Mouse (Mus musculus) CH12.LX (cell line): ENCODE results near the gene Pex7. TPM values are rescaled to one million over a fixed set of nuclear protein-coding genes. Genes with fewer than 3 reads are reported as not detected.

Experiments
- DNase-seq: peaks from one replicate; pipeline ENCODE4 v3.0.0-alpha.2; 2013; ENCODE audit errors: extremely low read depth
- H3K27ac ChIP-seq: 2 replicates; pipeline ENCODE4 v1.5.1; 2012; ENCODE audit warnings: low read depth, mild to moderate bottlenecking, control low read depth, moderate library complexity; ENCODE audit not compliant: insufficient read depth
- H3K27me3 ChIP-seq: replicated peaks from 2 replicates; pipeline ENCODE3; 2012; ENCODE audit warnings: inconsistent platforms
- H3K36me3 ChIP-seq, 2 experiments: replicated peaks in 1 of 2; 2 replicates each; pipeline versions ENCODE3 to v1.6.1; 2012; ENCODE audit warnings: inconsistent platforms in 1 of 2, low read length in 1 of 2, mild to moderate bottlenecking in 1 of 2, mixed read lengths in 1 of 2, moderate library complexity in 1 of 2; ENCODE audit not compliant: control insufficient read depth in 1 of 2, insufficient read depth in 1 of 2
- H3K4me1 ChIP-seq, 2 experiments: 2 replicates each; pipeline ENCODE4 v1.6.1; 2012; ENCODE audit warnings: inconsistent platforms in 1 of 2, moderate library complexity in 1 of 2; ENCODE audit not compliant: insufficient read depth in 2 of 2, control insufficient read depth in 1 of 2
- H3K4me2 ChIP-seq: 2 replicates; pipeline ENCODE4 v1.6.1; 2012; ENCODE audit warnings: low read depth, mild to moderate bottlenecking, control low read depth; ENCODE audit not compliant: poor library complexity, insufficient read depth, severe bottlenecking
- H3K4me3 ChIP-seq, 3 experiments: fragments of 150-350 bp in 1 of 3; sonication (generic) in 1 of 3; replicated peaks in 1 of 3; 2 replicates each; pipeline versions ENCODE3 to v1.5.1; 2011 to 2012; ENCODE audit warnings: low read depth in 2 of 3, low read length in 2 of 3, mild to moderate bottlenecking in 2 of 3, moderate library complexity in 2 of 3, control low read depth in 1 of 3, improper control_type of control experiment in 1 of 3, inconsistent platforms in 1 of 3, mixed read lengths in 1 of 3; ENCODE audit not compliant: poor library complexity in 1 of 3
- H3K79me2 ChIP-seq: replicated peaks from 2 replicates; pipeline ENCODE4 v1.6.1; 2012; ENCODE audit warnings: mild to moderate bottlenecking, moderate library complexity; ENCODE audit not compliant: control insufficient read depth, poor library complexity, insufficient read depth, severe bottlenecking; ENCODE audit errors: extremely low read depth
- H3K9ac ChIP-seq: 2 replicates; pipeline ENCODE4 v1.6.1; 2012; ENCODE audit warnings: low read depth, mild to moderate bottlenecking, control low read depth, moderate library complexity; ENCODE audit not compliant: insufficient read depth
- H3K9me3 ChIP-seq: replicated peaks from 2 replicates; pipeline ENCODE3; 2012; ENCODE audit warnings: low read length, inconsistent platforms, mixed read lengths
- BHLHE40 ChIP-seq: IDR thresholded peaks from 2 replicates; pipeline ENCODE4 v1.6.1; 2011; ENCODE audit warnings: mild to moderate bottlenecking, low read depth, low read length, improper control_type of control experiment
- CHD2 ChIP-seq: IDR thresholded peaks from 2 replicates; pipeline ENCODE4 v1.6.1; 2011; ENCODE audit warnings: low read length, improper control_type of control experiment
- ELF1 ChIP-seq: IDR thresholded peaks from 2 replicates; pipeline ENCODE4 v1.6.1; 2014; ENCODE audit warnings: low read depth, mild to moderate bottlenecking, inconsistent platforms, low read length, improper control_type of control experiment
- ETS1 ChIP-seq: conservative IDR thresholded peaks from 2 replicates; pipeline ENCODE4 v1.6.1; 2012; ENCODE audit warnings: low read depth, mild to moderate bottlenecking, inconsistent platforms, low read length, improper control_type of control experiment, moderate library complexity
- HCFC1 ChIP-seq: IDR thresholded peaks from 2 replicates; pipeline ENCODE4 v1.6.1; 2012; ENCODE audit warnings: low read depth, mild to moderate bottlenecking, inconsistent platforms, low read length, improper control_type of control experiment
- JUND ChIP-seq: conservative IDR thresholded peaks from 2 replicates; pipeline ENCODE4 v1.6.1; 2011; ENCODE audit warnings: low read depth, low read length, improper control_type of control experiment
- KAT2A ChIP-seq: IDR thresholded peaks from 2 replicates; pipeline ENCODE4 v1.6.1; 2012; ENCODE audit warnings: low read length, improper control_type of control experiment, inconsistent platforms; ENCODE audit not compliant: insufficient replicate concordance
- MAFK ChIP-seq: IDR thresholded peaks from 2 replicates; pipeline ENCODE4 v1.6.1; 2011; ENCODE audit warnings: low read length, improper control_type of control experiment; ENCODE audit not compliant: insufficient replicate concordance
- MAX ChIP-seq: IDR thresholded peaks from 2 replicates; pipeline ENCODE4 v1.6.1; 2011; ENCODE audit warnings: low read length, improper control_type of control experiment
- MAZ ChIP-seq: IDR thresholded peaks from 2 replicates; pipeline ENCODE4 v1.6.1; 2012; ENCODE audit warnings: low read depth, mild to moderate bottlenecking, inconsistent platforms, low read length, improper control_type of control experiment, moderate library complexity
- MXI1 ChIP-seq: IDR thresholded peaks from 2 replicates; pipeline ENCODE4 v1.6.1; 2011; ENCODE audit warnings: mild to moderate bottlenecking, low read depth, low read length, improper control_type of control experiment
- RCOR1 ChIP-seq: conservative IDR thresholded peaks from 2 replicates; pipeline ENCODE4 v1.6.1; 2012; ENCODE audit warnings: low read depth, mild to moderate bottlenecking, inconsistent platforms, low read length, improper control_type of control experiment
- TCF12 ChIP-seq: IDR thresholded peaks from 2 replicates; pipeline ENCODE4 v1.6.1; 2014; ENCODE audit warnings: low read depth, mild to moderate bottlenecking, inconsistent platforms, low read length, improper control_type of control experiment
- UBTF ChIP-seq: IDR thresholded peaks from 2 replicates; pipeline ENCODE4 v1.6.1; 2012; ENCODE audit warnings: low read depth, mild to moderate bottlenecking, inconsistent platforms, low read length, improper control_type of control experiment, moderate library complexity
- USF2 ChIP-seq: conservative IDR thresholded peaks from 2 replicates; pipeline ENCODE4 v1.6.1; 2011; ENCODE audit warnings: low read depth, low read length, improper control_type of control experiment
- ZMIZ1 ChIP-seq: IDR thresholded peaks from 2 replicates; pipeline ENCODE4 v1.6.1; 2012; ENCODE audit warnings: low read depth, mild to moderate bottlenecking, inconsistent platforms, low read length, improper control_type of control experiment
- dilution Hi-C: fragments of 300-500 bp; cut with MboI; formaldehyde crosslinking; loops from 2 replicates; pipeline ENCODE4 v1.14.3; 2020; ENCODE audit warnings: low sequenced_read_pairs; ENCODE audit not compliant: extremely low pct_unique_long_range_greater_than_20kb, extremely low pct_ligation_motif_present
- in situ Hi-C: fragments of 300-500 bp; cut with MboI; formaldehyde crosslinking; loops from 3 replicates; pipeline ENCODE4 v1.14.3; 2019; ENCODE audit warnings: low sequenced_read_pairs, low pct_ligation_motif_present, low pct_unique_long_range_greater_than_20kb, mixed read lengths
- polyA plus RNA-seq: library from polyadenylated mRNA; unstranded; fragments of >175 nt; gene quantifications from 2 replicates; pipeline ENCODE4 v1.2.1, GENCODE M21; 2012; ENCODE audit warnings: low read depth; ENCODE audit not compliant: insufficient read length
- total RNA-seq, 2 experiments: library from RNA; depleted of rRNA; stranded (reverse); fragments of 300-350 nt in 1 of 2; fragments of >200 nt in 1 of 2; gene quantifications; 2 replicates each; pipeline ENCODE4 v1.2.3; 2012 to 2014

Gene Pex7
- total and polyA plus RNA-seq, 3 experiments, result 26.5 to 53.6 (median 30.2) TPM

GRCm38 (mm10) chr10:19908076-19908475 lies 587 bp upstream of the Pex7 start:
- no peaks in the 10 kb centered on the region for H3K27me3 ChIP-seq
- no peaks in the 10 kb centered on the region for H3K9me3 ChIP-seq
- no peak overlapping the region for H3K4me3 ChIP-seq
- dilution Hi-C loops, result no loop called here
- peaks cover 0 to 22% of the 10 kb centered on the region in 2 experiments for H3K36me3 ChIP-seq
- H3K79me2 ChIP-seq, result no peaks in the 10 kb centered on the region
- H3K4me2 ChIP-seq, result peak overlapping the region; percentile 41; the same call in 1 of the 2 replicates
- H3K27ac ChIP-seq, result no peak overlapping the region
- in situ Hi-C loops, result no loop called here
- peaks cover 0 to 27% of the 10 kb centered on the region in 2 experiments; a peak in 2 of 4 replicates for H3K4me1 ChIP-seq
- H3K9ac ChIP-seq, result no peak overlapping the region; the same call in 1 of the 2 replicates
- no peak for TF ChIP-seq USF2
- TF ChIP-seq ETS1, result no peak
- TF ChIP-seq CHD2, result no peak
- no peak for TF ChIP-seq ELF1
- TF ChIP-seq MAFK, result no peak
- no peak for TF ChIP-seq TCF12
- TF ChIP-seq MAZ, result no peak
- no peak for TF ChIP-seq JUND
- no peak for TF ChIP-seq ZMIZ1
- TF ChIP-seq BHLHE40, result no peak
- no peak for DNase-seq

GRCm38 (mm10) chr10:19904077-19904820 lies 3.2 kb downstream of the Pex7 start:
- dilution Hi-C loops (no loop called here), in situ Hi-C loops (no loop called here)
- Histone ChIP-seq H3K9me3 (no peaks in the 10 kb centered on the region), H3K4me1 (peaks cover 0 to 25% of the 10 kb centered on the region in 2 experiments; a peak in 2 of 4 replicates), H3K36me3 (peaks cover 8 to 45% of the 10 kb centered on the region in 2 experiments), H3K4me3 (no peak overlapping the region), H3K79me2 (no peaks in the 10 kb centered on the region), H3K27ac (no peak overlapping the region), H3K4me2 (no peak overlapping the region), H3K9ac (no peak overlapping the region), H3K27me3 (no peaks in the 10 kb centered on the region)
- no peak for TF ChIP-seq RCOR1
- no peak for TF ChIP-seq KAT2A
- TF ChIP-seq MAX, result no peak
- TF ChIP-seq BHLHE40, result no peak
- no peak for TF ChIP-seq HCFC1
- TF ChIP-seq MXI1, result no peak
- TF ChIP-seq UBTF, result no peak
- TF ChIP-seq CHD2, result no peak
- DNase-seq, result no peak
